Mouse (Mus musculus) small intestine, adult 2 months (tissue): ENCODE results near the gene Kmt5c. TPM values are rescaled to one million over a fixed set of nuclear protein-coding genes. Genes with fewer than 3 reads are reported as not detected.
A peak's percentile ranks its signal among the peaks of the same experiment; 100 is the strongest.

Source experiments
- H3K27ac ChIP-seq: fragments of 200-500 bp; 2 replicates; pipeline ENCODE4 v1.5.1; 2012; ENCODE audit warnings: low read depth, low read length, control low read depth, inconsistent platforms; ENCODE audit not compliant: insufficient read depth
- H3K27me3 ChIP-seq: fragments of 200-500 bp; 2 replicates; pipeline ENCODE4 v1.6.1; 2012; ENCODE audit warnings: mild to moderate bottlenecking, moderate library complexity, low read length, inconsistent platforms; ENCODE audit not compliant: control insufficient read depth, insufficient read depth
- H3K36me3 ChIP-seq: fragments of 200-500 bp; 2 replicates; pipeline ENCODE4 v1.6.1; 2012; ENCODE audit warnings: mild to moderate bottlenecking, low read length, control low read depth, inconsistent platforms; ENCODE audit not compliant: control insufficient read depth, insufficient read depth
- H3K4me1 ChIP-seq: fragments of 200-500 bp; 2 replicates; pipeline ENCODE4 v1.6.1; 2012; ENCODE audit warnings: low read length, inconsistent platforms, mixed read lengths; ENCODE audit not compliant: control insufficient read depth, insufficient read depth, insufficient read length
- H3K4me3 ChIP-seq: fragments of 200-500 bp; 2 replicates; pipeline ENCODE4 v1.5.1; 2012; ENCODE audit warnings: low read depth, mild to moderate bottlenecking, control low read depth, inconsistent platforms, low read length, moderate library complexity
- CTCF ChIP-seq: fragments of 200-500 bp; IDR thresholded peaks from 2 replicates; pipeline ENCODE4 v1.5.1; 2012; ENCODE audit warnings: low read depth, mild to moderate bottlenecking, control low read depth, inconsistent platforms, low read length, moderate library complexity, mixed read lengths; ENCODE audit not compliant: insufficient replicate concordance, insufficient read length; ENCODE audit errors: extremely low read depth
- POLR2A ChIP-seq: fragments of 200-500 bp; IDR thresholded peaks from 2 replicates; pipeline ENCODE4 v1.6.1; 2012; ENCODE audit warnings: low read depth, mild to moderate bottlenecking, control low read depth, inconsistent platforms, low read length, moderate library complexity
- WGBS: fragments of 180-500 bp; shearing (Covaris S2); methylation state at CpG from one replicate; pipeline ENCODE4 v1.1.7; 2018; 5-methylcytosine and 5-hydroxymethylcytosine counted together
- polyA plus RNA-seq: library from polyadenylated mRNA; depleted of rRNA; stranded (reverse); fragments of >200 nt; gene quantifications from 2 replicates; pipeline ENCODE4 v1.2.3, GENCODE M21; 2012

Kmt5c gene
- polyA plus RNA-seq, 1 experiment, result 254 TPM

DNA sequence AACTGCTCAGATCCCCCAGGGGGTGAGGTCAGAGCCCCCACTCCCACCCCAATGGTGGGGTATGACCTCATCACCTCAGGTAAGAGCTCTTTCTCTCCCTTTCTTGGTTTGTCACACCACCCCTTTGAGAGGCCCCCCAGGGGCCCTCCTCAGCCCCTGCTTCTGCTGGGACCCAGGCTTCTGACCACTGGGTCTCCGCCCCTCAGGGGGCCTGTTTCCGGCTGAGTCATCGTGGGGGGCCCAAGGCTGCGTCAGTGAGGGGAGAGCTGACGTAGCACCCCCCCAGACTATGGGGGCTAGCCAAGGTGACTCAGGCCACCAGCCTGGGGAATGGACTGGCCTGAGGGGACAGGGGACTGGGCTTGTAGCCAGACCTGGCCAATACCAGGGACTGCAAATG is 40.0 kb downstream of the Kmt5c start:
- no peak overlapping the region for H3K27ac ChIP-seq
- H3K4me3 ChIP-seq, result no peak overlapping the region
- no peak for TF ChIP-seq CTCF
- TF ChIP-seq POLR2A, result no peak
- H3K4me1 ChIP-seq, result no peaks in the 10 kb centered on the region; the same call in none of the 2 replicates
- H3K36me3 ChIP-seq, result peaks cover 5% of the 10 kb centered on the region
- WGBS, result 26% methylated on average over 5 of the region's 5 CpGs
- H3K27me3 ChIP-seq, result peaks cover 35% of the 10 kb centered on the region

DNA sequence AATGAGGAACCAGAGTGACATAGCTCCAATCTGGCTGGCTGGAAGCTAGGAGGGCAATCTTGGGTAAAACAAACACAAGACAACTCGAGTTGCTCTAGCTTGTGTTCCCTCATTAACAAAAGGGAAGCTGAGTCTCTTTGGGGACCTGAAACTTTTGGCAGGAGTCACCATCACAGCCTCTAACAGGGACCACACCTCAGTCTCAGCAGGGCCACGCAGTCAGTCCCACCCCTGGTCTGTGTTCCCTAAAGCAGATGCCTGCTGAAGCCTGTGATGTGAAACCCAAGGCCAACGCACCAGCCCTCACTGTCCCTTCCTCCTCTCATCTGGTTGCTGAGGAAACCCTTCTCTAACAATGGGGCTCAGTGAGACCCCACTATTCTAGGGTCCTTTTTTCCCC is 42.2 kb downstream of the Kmt5c start:
- TF ChIP-seq POLR2A (no peak), CTCF (no peak)
- H3K36me3 ChIP-seq, result peaks cover 8% of the 10 kb centered on the region
- no peak overlapping the region for H3K4me3 ChIP-seq
- H3K27me3 ChIP-seq, result peaks cover 18% of the 10 kb centered on the region
- 32% methylated on average over 3 of the region's 3 CpGs for WGBS
- H3K4me1 ChIP-seq, result no peaks in the 10 kb centered on the region; the same call in 1 of the 2 replicates
- no peak overlapping the region for H3K27ac ChIP-seq

GRCm38 (mm10) chr7:4782759-4783158 is 42.8 kb downstream of the Kmt5c start, which contains the start of the genes Il11 and Tmem190:
Gene Il11, minus strand, starts transcription at chr7:4782859.
Gene Tmem190, plus strand, starts transcription at chr7:4782937.
- H3K27me3 ChIP-seq, result peaks cover 12% of the 10 kb centered on the region
- no peak within 1 kb of the TSS for H3K4me3 ChIP-seq
- 73% methylated on average over 2 of the region's 2 CpGs for WGBS
- TF ChIP-seq CTCF (no peak), POLR2A (no peak)
- no peaks in the 10 kb centered on the region for H3K4me1 ChIP-seq
- peaks cover 8% of the 10 kb centered on the region for H3K36me3 ChIP-seq
- H3K27ac ChIP-seq, result no peak within 1 kb of the TSS

DNA sequence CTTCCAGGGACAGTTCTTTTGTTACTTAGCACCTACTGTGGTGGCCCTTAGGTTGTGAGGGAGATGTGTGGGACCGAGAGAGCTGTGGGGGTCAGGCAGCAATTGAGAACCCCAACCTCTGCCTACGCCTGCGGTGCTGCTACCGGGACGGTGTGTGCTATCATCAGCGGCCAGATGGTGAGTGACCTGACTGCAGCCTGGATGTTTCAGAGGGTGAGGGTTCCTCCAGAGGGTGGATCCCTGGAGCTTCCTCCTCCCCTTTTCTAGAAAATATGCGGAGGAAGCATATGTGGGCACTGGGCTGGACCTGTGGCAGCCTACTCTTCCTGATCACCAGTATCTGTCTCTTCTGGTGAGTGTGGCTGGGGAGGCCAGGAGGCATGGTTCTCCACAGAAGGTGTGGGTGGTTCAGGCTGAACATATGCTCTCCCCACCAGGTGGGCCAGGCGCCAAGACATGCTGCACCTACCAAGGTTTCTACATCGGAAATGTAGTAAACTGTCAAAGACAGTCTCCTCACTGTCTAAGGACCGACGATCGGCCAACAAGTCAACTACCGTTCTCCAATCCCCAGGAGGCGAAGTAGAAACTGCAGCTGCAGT is 43.9 kb downstream of the Kmt5c start:
- no peaks in the 10 kb centered on the region; the same call in 1 of the 2 replicates for H3K4me1 ChIP-seq
- 87% methylated on average over 14 of the region's 14 CpGs for WGBS
- peaks cover 8% of the 10 kb centered on the region for H3K36me3 ChIP-seq
- H3K4me3 ChIP-seq, result no peak overlapping the region
- H3K27ac ChIP-seq, result no peak overlapping the region
- TF ChIP-seq POLR2A (no peak), CTCF (no peak)
- peaks cover 6% of the 10 kb centered on the region; the same call in 1 of the 2 replicates for H3K27me3 ChIP-seq

DNA sequence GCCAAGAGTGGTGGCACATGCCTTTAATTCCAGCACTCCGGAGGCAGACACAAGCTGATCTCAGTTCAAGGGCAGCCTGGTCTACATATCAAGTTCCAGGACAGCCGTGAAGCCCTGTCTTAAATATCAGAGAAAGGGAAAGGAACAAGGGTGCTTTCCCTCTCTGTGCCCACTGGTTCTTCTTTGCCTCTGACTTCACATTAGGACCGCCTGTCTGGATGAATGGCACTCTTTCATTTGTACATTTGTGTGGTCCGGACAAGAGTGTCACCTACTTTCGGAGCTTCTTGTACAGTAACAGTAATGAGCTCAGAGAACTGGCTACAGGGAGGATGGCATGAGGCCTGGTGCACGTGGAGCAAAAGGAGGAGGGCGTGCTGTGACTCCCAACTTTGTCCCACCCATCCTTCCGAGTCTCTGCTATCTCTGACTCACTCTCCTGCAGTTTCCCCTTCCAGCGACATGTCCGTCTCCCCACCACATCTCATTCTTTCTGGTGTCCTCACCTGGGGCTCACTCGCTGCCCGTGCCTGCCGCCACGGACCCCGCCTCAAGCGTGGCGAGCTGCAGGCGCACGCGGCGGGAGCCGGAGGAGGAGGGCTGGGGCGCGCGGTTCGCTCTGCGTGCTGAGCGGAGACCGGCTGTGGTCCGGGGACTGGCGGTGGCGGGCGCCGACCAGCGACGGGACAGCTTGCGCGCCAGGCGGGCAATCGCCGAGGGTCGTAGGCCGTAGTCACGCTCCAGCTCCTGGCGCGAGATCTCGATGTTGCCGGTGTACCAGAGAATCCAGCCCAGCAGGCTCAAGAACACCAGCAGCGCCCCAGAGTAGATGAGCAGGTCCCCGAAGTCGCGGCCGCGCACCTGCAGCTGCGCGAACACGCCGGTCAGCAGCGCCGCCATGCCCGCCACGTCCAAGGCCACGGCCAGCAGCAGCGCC is 48.9 kb downstream of the Kmt5c start:
- TF ChIP-seq POLR2A, result no peak
- H3K27me3 ChIP-seq, result no peaks in the 10 kb centered on the region
- H3K4me1 ChIP-seq, result peaks cover 7% of the 10 kb centered on the region; the same call in 1 of the 2 replicates
- 1% methylated on average over 64 of the region's 64 CpGs for WGBS
- H3K4me3 ChIP-seq, result peak overlapping the region; percentile 81
- H3K36me3 ChIP-seq, result peaks cover 8% of the 10 kb centered on the region
- peak overlapping the region; percentile 77 for H3K27ac ChIP-seq

DNA sequence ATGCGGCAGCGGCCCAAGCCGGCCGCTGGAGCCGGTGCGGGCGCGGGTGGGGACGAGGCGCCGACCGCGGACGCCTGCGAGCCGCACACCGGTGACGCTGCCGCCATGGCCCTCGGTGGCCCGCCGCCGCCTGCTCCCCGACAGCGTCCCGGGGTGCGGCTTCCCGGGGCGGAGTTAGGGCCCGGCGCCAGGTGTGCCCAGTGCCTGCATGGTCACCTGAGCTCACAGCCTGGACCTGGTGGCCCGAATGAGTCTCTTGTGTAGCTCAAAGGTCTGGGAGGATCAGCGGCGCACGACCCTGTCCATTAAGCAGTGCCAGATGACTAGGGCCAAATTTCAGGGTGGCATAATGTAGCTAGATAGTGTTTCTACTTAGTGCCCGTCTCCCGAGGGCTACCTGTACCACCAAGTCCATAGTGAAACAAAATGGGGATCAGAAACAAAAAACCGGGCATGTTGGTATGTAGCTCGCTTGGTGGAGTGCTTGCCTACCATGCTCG is 49.6 kb downstream of the Kmt5c start, which contains the start of gene Tmem238:
Gene Tmem238 (minus strand): TSS at position 221 of the 500 bp plus-strand sequence.
- peak within 1 kb of the TSS; percentile 84 for H3K27ac ChIP-seq
- TF ChIP-seq POLR2A, result no peak; the same call in none of the 2 replicates
- TF ChIP-seq CTCF, result no peak
- peak within 1 kb of the TSS; percentile 81 for H3K4me3 ChIP-seq
- peaks cover 7% of the 10 kb centered on the region; the same call in 1 of the 2 replicates for H3K4me1 ChIP-seq
- H3K36me3 ChIP-seq, result peaks cover 9% of the 10 kb centered on the region
- no peaks in the 10 kb centered on the region for H3K27me3 ChIP-seq
- 4% methylated on average over 40 of the region's 40 CpGs for whole genome bisulfite sequencing
